Mouse (Mus musculus) right cerebral cortex, postnatal 36 days (tissue): ENCODE measurements around the gene Gnb3.
"Not testable (repeated sequence)": the region's sequence is repeated elsewhere in the genome, so short reads cannot be mapped to it uniquely, and the experiment has no call there.

Source experiments
- DNase-seq, 2 experiments: peaks; one replicate each; pipeline ENCODE4 v3.0.0; 2022; ENCODE audit warnings: low spot score in 2 of 2, mixed read lengths in 1 of 2

The Gnb3 gene

DNA sequence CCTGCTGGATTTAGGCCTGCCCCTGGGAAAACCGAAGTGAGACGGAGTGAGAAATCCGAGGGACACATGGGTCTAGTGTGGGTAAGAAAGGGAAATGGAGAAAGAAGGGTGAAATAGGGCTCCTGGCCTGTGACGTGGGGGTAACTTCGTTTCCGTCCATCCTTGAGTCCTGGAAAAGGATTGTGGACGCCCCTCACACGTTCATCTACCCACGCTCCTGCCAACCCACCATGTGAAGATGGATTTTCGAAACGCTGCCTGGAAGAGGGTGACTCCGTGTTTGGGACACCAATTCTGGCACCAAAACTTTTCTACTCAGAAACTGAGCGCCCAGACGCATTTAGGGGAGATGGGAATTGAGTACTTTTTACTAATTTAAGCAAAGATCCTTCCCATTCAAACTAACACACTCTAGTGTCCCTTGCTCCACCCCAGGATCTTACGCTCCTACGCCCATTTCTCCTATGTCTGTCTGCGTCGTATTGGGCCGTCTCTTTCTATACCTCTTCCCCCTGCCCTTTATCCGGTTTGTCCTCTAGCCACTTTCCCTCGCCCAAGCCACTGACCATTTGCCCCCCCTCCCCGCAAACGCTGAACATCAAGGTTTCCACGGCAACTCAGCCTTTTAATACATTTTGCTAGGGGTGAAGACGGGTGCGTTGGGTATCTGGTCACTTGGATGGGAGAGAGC lies 17.9 kb upstream of the Gnb3 start:
- no peak for DNase-seq

DNA sequence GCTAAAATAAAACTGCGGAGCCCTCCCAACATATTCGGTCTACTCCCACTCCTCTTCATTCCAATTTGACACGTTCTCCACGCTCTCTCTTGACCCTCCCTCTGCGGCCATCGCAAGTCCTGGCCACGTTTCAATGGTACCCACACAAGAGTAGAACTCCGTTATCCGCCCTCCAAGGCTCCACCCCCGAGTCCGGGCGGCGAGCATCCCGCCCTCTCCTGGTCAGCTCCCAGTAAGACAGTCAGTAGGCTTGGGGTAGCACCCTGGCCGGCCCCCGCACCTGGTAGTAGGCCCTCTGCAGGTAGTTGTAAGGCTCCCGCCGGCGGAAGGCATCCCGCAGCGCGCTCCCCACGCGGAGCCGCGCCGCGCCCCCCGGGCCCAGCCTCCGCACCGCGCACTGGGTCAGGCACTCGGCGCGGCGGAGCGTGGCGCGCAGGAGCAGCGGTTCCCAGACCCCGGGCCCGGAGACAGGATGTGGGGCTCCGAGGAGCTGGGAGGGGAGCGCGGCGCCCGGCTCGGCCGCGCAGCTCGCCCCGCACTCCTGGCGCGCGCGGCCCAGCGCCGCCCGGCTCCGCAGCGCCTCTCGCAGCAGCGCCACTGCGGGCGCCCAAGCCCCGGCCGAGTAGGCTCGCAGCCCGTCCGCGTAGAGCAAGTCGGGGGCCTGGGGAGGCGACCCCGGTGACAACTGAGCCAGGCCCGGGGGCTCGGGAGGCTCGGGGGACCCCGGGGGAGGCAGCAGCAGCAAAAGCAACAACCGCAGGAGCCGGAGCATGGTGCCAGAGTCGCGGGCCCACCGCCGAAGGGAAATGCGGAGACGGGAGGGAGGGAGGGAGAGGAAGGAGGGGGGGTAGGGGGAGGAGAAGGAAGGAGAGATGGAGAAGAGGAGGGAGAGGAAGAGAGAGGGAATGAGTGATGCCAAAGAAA lies 17.1 kb upstream of the Gnb3 start, which contains the start of gene P3h3:
TSS of gene P3h3 (minus strand) at position 837 of the 924 bp plus-strand sequence.
- DNase-seq: peak; percentile 74 to 78

DNA sequence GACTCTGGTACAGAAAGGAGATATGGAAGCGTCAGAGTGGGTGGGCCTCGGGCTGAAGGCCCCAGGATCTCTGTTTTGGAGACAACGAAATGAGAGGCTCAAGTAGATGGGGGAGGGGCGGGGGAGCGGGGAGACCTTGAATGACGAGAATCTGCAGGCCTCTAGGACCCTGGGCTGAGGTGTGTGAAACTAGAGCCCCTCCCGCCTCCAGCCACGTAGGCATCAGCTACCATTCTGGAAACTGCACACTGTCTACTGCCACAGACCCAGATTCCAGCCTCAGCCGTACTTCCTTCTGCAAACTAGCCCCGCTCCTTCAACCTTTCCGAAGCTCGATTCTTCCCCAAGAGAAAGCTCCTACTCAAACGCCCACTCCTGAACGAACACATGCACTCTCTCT lies 16.2 kb upstream of the Gnb3 start:
- peak in 1 of 2 experiments; percentile 55 for DNase-seq

DNA sequence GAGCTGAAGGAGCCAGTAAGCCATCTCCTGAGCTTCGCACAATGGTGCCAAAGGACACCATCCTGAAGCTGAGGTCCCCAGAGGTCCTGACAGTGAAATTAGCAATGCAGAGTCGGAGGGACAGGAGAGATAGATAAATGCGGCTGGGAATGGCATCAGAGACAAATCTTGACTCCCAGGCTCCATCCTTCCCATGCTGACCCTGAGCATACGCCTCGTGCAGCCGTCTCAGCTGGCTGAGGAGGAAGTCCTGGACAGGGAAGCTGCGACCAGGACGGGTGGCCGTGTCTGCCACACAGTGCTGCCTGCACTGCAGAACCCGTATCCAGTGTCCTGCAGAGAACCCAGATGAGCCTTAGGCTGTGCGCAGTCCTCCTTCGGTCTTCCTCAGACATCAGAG lies 14.6 kb upstream of the Gnb3 start:
- DNase-seq: no peak

DNA sequence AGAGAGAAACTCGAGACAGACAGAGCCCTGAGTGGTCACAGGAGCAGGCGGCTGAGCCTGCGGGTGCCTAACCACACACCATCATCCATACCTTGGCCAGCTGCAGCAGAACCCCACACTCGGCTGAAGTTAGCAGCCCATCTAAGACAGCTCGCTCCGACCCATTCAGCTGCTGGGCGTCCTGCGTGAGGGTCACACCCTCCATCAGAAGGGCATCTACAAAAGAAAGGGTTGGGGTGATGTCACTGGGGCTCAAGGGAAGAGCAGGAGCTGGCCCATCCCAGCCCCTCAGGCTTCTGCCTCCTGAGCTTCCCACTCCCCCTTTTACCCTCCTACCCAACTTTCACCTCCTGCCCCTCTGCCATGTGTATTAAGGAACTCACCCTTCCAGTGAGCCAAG lies 10.5 kb upstream of the Gnb3 start:
- DNase-seq: no peak

DNA sequence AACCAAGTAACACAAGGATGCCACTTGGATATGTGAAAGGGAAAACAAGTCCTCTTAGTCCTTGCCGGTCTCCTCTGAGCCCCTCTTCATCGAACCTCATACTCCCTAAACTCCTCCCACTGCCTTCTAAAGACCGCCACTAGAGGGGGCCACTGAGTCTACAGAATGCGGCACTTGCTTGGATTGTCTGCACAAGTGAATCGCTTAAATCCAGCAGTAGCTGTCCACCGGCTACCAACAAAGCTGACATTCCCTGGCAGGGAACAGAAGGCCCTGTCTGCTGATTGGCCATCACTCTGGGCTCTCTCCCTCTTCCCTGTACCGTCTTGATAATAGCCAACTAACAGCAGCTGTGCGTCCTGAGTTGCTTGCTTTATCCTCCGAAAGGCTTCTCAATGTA lies 7.2 kb upstream of the Gnb3 start:
- DNase-seq: peak; percentile 84 to 86

DNA sequence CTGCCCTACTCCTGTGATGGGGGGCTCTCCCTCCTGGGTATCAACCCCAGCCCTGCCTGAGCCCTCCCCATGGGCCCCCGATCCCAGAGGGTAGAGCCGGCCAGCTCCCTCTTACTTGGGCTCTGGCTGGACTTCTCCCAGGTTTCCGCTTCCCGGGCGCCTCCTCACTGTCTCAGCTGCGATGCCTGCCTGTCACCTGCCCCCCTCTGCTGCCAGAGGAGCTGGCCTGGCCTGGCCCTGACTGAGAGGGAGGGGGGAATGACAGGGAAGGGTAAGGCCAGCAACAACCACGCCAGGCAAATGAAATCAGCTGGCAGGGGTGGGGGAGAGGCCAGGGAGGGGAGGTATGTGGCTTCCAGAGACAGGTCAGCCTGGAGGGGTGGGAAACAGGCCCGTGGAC lies 270 bp downstream of the Gnb3 start:
- no peak for DNase-seq

DNA sequence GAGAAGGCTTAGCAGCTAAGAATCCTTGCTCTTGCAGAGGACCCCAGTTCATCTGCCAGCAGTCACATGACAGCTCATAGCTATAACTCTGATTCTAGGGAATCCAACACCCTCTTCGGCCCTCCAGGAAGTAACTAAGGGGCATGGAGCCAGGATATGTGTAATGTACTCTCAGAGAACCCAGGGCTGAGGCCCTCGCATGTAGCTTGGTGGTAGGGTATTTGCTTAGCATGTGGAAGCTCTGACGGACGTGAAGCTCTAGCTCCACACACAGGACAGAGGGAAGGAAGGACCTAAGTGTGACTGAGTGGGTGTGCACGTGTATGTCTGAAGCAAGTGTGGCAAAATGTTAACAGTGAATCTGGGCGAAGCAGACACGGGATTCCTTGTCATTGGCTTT lies 3.7 kb downstream of the Gnb3 start:
- DNase-seq: no peak

DNA sequence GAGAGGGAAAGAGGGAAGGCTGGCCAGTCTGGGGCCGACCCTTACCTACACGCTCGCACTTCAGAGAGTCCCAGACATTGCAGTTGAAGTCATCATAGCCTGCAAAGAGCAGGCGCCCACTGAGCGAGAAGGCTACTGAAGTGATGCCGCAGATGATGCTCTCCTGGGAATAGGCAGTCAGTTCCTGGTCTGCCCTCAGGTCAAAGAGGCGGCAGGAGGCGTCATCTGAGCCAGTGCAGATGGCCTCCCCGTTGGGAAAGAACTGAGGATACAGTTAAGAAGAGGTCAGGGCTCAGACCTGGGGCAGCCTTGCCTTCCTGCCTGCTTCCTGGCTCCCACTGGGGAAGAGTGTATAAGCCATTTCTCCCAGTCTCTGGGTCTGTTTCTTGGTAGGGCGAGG lies 4.5 kb downstream of the Gnb3 start:
- DNase-seq: no peak

DNA sequence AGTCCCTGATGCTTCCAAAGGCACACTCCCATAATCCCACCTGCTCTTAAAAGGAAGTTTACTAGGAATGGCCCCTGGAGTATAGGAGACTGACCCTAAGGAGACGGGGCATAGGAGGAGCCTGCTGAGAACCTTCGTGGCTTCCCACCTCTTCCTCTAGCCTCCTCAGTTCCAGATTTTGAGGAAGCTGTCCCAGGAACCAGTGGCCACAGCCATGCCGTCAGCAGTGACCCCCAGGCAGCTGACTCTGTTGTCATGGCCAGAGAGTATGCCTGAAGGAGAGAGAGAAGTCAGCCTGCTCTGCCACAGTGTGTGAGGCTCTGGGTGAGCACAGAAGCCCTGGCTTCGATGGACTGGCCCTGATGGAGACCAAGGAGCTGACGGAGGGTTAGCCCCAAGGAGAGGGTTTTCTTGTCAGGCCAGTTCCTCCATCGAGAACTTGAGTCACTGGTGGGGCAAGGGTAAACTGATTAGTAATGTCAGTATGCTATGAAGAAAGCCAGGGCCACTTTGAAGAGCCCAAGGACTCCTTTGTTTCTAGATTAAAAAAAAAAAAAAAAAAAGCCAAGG lies 5.5 kb downstream of the Gnb3 start:
- no peak for DNase-seq

DNA sequence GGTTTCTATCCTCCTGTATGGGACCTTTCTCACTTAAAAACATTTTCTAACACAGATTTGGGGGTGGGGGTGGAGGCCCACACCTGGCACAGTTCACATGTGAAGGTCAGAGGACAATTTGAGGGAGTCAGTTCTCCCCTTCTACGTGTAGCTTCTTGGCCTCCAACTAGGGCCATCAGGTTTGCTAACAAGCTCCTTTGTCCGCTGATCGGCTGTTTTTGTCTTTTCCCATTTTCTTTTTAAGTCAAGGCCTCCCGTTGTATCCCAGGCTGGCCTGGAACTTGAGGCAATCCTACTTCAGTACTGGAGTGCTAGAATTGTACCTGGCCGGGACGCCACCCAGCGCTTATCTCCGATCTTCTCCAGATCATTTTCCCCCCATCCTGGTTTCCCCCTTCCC lies 8.4 kb downstream of the Gnb3 start:
- no peak for DNase-seq

DNA sequence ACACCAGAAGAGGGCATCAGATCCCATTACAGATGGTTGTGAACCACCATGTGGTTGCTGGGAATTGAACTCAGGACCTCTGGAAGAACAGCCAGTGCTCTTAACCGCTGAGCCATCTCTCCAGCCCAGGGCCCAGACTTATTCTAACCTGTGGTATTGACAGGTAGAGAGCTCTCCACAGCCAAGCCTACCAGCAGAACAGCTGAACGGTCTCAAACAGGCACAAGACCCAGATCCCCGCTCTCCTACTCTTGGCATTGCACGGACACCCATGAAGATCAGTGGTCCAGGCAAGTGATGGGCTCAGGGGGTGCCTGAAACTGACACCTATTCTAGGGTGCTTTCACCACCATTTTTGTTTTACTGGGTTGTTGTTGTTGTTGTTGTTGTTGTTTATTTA lies 8.9 kb downstream of the Gnb3 start:
- not testable (repeated sequence) for DNase-seq

DNA sequence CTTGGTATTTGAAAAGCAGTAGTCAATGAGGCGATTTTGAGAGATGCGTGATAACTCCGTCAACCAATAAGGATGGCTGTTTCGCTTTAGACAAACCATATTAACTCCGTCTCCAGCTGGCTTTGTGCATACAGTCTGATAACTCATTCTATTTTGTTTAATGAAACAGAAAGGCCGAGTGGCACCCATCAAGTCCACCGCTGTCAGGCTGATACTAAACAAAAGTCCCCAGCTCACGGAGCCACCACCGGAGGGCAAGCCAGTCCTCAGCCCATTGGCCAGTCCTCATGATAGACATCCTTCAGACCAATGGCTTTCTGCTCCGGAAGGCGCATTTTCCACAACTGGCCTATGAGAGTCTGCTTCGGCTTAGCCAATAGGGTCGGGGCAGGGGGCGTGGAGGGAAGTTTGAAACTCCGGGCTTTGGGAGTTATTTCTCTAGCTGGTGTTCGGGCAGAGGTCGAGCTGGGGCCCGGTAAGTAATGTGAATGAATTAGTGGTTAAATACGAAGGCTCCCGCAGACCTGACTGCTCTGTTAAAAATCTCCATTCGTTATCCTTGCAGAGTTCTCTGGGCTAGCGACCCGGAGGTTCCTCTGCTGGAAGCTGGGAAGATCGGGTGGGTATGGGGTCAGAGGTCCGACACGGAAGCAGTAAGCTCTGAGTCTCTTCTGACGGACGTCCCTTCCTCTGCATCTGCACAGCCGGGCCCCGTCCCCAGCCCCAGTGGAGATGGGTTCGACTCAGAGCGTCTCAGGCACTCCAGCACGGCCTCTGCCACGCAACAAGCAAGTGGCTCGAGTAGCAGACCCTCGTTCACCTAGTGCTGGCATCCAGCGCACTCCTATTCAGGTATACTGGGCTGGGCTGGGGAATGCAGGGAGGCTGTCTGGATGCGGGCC lies 10.0 kb downstream of the Gnb3 start:
- DNase-seq: peak; percentile 91 to 95

DNA sequence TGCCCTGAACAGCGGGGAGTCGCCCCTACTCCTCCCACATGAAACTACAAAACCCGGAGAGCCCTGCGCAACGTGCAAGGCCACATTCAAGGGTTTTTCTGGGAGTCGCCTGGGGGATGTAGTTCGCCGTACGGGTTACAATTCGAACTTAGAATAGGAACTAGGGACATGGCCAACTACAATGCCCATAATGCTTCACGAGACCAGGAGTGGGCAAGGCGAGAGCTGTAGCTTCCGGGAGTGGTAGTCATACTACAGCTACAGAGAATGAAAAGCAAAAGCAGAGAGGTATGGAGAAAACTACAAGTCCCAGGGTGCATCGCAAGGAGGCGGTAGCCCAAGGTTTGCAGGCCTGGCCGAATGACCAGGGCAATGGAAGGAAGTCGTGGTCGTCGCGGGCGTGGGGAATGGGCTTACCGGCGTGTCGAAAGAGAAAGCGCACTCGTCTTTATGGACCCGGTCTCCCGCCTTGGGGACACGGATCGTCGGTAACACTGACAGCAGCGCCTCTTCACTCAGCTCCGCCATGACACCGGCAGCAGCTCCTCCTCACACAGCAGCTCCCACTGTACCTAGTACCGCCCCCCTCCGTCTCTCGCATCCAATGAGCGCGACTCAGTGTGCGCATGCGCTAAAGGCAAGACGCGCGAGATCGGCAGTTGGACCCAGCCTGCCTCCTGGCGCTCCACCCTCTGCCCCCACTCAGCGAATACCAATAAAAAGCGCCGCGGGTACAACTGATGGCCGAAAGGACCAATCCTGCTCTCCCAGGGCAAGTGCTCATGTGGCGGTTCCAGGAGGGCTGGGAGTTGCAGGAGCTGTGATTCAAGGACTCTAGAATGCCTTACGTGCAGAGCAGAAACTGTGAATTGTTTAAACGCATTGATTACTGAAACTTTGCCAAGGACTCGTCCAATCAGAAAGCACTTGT lies 10.9 kb downstream of the Gnb3 start, which contains the start of the genes Usp5 and Cdca3:
TSS of gene Usp5 (minus strand) at position 617 of the 931 bp plus-strand sequence.
TSS of gene Cdca3 (plus strand) at position 680 of the 931 bp plus-strand sequence.
- peak; percentile 99 for DNase-seq

DNA sequence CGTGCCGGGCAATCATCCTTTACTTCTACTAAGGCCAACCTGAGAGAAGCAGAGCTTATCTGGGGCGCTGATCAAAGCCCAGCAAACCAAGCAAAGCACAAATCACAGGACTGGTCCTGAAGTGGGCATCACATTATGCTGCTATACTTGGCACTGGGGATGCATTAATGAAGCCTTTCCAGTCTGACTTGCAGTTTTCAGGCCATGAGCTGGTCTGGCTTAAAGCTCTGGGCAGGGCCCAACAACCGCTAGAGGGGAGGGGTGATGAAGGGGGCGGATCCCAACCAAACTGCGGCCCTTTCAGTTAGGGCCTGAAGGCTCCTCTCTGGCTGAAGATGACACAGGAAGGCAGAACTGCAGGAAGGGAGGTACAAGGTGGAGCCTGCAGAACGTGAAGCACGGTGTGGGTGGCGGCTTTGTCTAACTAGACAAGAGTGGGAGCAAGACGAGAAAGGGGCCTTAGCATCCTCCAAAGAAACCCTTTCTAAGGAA lies 11.9 kb downstream of the Gnb3 start:
- DNase-seq: no peak

DNA sequence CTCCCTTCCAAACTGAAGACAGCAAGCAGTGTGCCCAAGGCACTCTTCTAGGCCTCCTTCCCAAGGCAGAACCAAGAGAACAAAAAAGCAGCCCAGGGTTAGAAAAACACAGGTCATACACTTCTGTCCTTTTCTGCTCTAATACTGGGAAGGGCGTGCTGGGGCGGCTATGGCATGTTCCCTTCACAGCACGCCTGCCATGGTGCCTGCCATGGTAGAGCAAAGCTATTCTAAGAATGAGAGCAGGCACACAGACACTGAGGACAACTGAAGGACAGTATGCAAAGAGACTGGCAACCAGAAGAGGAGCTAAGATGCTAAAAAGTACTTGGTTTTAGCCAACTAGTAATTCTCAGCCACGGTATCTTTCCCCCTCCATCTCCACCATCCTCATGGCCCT lies 18.0 kb downstream of the Gnb3 start:
- no peak for DNase-seq

DNA sequence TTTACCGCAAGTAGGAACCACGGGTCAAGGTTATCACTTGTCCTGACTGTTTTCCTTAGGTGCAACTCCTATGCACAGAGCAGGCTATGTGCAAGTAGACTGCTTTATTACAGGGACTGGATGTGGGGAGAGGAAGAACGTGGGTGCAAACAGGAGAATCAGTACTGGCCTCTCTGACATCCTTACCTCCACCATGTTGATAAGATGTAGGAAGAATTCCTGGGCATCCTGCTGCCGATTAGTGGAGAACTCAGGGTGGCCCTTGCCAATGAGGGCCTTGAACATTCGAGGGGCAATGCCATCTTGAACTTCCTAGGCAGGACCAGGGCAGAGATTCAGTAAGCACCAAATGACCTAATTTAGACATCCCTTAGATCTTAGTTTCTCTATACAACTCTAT lies 19.2 kb downstream of the Gnb3 start:
- DNase-seq: no peak

DNA sequence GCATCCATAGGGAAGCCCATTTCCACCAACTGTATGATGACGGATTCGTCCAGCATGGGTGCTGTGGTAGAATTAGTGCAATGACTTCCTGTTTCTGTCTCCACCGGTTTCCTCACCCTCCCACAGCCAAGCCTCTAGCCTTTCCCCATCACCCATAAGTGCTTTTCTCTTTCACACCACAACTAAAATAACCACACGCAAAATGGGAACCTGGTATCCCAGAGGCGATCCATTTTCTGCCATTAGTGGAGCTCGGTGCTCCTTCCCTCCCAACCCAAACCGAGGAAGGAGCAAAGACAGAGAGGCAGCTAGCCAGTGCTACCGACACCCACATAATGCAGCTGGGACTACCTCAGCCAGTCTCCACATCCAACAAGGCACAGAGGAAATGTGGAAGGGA lies 22.1 kb downstream of the Gnb3 start:
- no peak for DNase-seq

DNA sequence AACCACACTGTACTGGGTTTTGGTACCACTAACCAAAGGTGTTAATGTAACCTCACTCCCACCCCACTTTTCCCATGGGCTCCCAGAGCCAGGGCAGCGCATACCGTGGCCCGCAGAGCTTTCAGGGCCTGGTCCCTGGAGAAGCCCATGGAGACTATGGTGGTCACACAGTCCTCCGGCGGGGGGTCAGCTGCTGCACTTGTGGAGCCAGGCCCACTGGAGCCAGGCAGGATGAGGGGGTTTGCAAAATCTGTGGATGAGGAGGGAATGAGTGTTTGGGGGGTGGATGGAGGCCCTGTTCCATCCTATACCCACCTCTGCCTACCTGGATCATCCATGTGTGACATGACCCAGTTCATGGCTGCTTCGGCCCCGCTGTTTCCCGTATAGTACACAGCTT lies 22.5 kb downstream of the Gnb3 start:
- DNase-seq: no peak

DNA sequence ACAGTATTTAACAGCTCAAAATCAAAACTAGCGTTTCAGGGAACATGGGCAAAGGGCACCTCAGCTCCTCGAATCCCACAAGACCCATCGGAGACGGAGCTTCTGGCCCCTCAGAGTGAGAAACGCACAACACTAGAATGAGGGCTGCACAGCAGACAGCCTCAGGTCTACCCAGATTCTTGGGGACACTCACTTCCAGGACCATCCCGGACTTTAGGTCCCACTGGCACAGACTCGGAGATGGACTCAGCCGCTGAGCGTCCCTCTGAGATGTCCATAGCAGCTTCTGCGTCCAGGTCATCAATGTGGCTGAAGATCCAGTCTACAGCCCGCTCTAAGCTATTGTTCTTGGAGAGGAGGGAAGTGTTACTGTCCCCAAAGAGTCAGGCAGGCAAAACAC lies 22.9 kb downstream of the Gnb3 start:
- no peak for DNase-seq
